Mouse (Mus musculus): ENCODE data around the gene Tmem229a. TPM values are rescaled to one million over a fixed set of nuclear protein-coding genes. Genes with fewer than 3 reads are reported as not detected.

The Tmem229a gene
- total RNA-seq, 2 experiments from 2014 or later, result 0.83 to 0.91 TPM

Other genes with a start within 250 kb of the Tmem229a start
- gene Hyal6, start 223.1 kb downstream of the Tmem229a start, total RNA-seq (2021), result not detected
- gene Hyal4, start 208.0 kb downstream of the Tmem229a start, total RNA-seq (2021), result not detected
- gene Spam1, start 165.1 kb downstream of the Tmem229a start, total RNA-seq (2021), result not detected
- not detected for gene Hyal5, start 98.3 kb downstream of the Tmem229a start, total RNA-seq (2021)